Mouse (Mus musculus) ovary, postnatal 10 days (tissue): ENCODE measurements at regions not wholly inside any gene's neighbourhood (a gene's known extent, or its start where the extent isn't known, plus 50 kb on each side); places are given as distances from the start of the nearest gene placed in this dataset.
"Not testable (repeated sequence)": the region's sequence is repeated elsewhere in the genome, so short reads cannot be mapped to it uniquely, and the experiment has no call there.

Source experiments
- DNase-seq: peaks from one replicate; pipeline ENCODE4 v3.0.0; 2022; ENCODE audit warnings: low spot score

DNA sequence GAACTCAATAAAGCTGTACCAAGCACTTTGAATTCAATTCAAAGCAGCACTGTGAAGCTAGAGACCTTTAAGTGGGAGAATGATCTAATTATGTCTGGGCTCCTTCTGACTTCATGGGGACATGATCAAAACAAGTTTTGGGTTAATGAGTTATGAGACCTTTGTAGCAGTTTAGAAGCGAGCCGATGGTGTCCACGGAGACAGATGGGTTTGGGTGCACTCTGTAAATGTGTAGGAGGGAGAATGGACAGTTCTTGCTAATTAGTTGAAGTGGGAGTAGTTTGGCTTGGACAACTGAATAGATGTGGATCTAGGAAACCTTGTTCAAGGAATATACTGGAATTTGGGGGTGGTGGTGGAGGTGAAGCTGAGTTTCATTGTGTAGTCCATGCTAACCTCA, 186.3 kb upstream of the Cldn34b3 start:
- DNase-seq, result no peak

DNA sequence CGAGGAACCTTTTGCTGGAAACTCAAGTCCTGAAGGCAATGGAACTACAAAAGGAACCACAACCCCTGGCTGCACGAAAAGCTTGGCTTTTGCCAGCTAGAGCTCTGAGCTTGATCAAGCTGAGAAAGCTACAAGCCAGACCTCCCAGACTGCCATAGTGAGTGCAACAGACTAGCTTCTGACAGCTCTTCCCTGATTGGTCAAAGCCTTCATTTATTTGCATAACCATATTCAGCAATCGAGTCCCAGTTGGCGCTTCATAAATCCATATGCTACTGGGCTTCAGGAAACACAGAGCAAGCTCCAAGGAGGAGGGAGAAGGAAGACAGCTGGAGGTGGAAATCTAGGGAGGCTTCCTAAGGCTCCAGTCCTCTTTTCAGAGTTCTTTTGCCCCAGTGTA, 181.4 kb upstream of the Cldn34b3 start:
- no peak for DNase-seq

DNA sequence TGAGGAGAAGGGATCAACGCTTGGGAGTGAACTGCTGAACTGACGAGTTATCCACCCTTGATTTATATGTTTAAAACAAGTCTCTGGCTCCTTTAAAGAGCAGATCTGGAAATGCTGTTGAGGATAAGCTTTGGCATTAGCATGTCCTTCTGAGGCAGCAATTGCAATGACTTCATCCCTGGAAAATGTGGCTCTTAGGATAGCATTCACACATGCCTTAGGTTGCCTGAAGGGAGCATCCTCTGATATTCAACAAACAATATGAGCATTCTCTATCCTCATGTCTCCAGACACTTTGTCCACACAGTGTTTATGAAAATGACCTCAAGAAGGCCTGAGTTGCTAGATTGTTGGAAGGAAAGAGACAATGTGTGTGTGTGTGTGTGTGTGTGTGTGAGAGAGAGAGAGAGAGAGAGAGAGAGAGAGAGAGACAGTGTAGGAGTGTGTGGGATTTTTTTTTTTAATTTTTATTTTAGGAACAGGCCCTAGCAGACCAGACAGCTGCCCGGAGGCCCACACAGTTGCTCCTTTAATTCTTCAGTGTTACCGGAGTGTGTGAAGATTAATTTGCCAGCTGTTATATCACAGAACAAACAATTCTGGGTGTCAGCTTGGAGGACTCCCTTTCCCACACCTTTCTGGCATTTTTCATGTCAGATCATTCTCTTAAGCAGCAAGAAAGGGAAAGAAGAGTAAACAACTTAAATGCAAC, 153.2 kb upstream of the Cldn34b3 start:
- DNase-seq, result no peak

DNA sequence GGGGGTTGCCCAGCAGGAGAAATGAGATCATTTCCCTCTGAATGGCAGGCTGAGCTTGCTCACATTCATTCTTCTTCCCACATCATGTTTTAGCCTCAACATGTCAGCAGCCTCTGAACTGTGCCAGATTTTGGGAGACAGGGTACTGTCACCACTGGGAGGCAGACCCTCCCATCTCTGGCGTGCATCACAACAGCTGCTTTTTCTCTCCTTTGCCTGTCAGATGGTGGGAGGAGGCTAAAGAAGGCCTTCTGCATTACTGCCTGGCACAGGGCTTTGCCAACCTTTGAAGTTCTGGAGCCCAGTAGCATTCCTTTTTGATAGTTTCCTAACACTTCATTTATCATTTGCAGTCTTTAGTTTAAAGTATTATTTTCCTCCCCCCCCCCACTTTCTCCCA, 148.0 kb upstream of the Cldn34b3 start:
- no peak for DNase-seq

- no peak for DNase-seq
These were observed 147.5 kb upstream of the Cldn34b3 start for GRCm38 (mm10) chrX:76116562-76116961.

DNA sequence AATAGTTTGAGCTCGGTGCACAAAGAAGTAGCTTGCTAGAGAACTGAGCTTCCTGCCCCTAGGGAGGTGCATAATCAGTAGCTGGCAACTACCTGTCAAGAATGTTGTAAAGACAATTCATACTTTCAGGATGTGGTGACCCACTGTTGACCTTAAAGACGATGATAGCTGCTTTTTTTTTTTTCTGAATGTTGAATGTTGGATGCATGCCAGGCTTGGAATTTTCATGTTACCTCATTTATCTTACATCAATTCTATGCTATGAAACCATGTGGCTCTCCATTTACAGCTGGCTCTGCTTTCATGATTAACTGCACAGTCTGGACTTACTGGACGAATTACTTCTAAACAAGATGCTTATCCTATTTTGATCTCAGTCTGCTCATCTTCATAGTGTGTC, 143.2 kb upstream of the Cldn34b3 start:
- no peak for DNase-seq

- DNase-seq, result no peak
These were observed 140.7 kb upstream of the Cldn34b3 start for GRCm38 (mm10) chrX:76123355-76123754.

DNA sequence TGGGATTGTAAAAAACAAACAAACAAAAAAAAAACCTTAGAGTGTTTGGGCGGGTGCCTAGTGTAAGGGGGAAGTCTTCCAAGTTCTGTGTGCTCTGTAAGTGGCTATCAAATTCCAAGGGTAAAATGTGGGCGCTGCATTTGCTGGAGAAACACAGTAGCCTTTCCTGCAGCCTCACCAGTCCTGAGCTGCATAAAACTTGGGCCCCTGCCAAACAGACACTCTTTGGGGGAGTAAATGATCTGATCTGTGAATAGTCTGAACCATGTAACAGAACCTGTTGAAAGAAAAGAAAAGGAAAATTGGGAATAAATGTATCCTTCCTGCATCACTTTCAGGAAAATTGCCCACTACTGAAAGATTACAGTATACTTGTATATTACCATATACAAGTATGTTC, 126.4 kb upstream of the Cldn34b3 start:
- DNase-seq, result no peak

DNA sequence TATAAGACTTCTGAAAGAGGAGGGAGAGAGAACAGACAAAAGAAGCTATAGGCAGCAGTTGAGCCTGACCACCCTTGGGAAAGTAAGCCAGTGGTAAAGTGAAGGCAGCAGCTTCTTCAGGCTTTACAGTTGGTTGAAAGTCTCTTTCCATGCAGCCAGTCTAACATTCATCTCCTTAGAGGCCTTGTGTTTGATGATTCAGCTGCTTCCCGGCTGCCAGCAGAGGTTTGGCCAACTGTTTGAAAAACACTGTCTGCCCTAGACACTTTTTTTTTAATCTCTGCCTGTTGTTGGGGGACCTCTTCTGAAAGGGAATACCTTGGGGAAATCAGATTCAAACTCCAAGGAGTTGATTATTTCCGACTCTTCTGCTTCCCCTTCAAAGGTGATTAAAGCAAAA, 123.1 kb upstream of the Cldn34b3 start:
- DNase-seq, result no peak

GRCm38 (mm10) chrX:76174806-76175205, 89.3 kb upstream of the Cldn34b3 start:
- DNase-seq, result not testable (repeated sequence)

DNA sequence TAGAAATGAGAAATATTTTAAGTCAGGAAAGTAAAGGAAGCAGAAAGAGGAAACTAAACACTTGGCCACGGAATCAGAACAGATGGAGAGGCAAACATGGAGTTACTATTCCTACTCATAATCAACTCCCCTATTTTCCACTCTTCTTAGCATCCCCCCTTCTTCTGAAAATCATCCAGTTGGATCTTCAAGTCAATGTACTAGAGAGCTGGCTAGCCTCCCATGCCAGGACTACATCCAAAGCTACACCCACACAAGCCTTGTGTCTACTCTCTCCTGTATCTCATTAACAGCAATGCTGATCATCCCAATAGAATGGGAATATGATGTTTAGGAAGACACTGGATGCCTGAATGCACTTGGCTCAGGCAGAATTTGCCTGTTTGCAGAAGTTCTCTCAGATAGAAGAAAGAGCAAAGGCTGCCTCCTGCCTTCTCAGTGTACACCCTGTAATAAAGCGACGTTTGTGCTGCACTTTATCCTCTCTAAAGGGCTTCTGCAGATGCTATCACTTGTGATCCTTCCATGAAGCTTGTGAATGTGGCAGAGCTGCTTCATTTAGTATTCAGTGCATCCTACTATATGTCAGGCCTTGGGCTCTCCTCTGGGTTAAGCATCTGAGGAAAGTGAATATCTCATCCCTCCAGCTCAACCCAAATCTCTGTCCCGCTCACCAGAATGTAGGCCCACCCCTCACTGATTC, 82.5 kb upstream of the Cldn34b3 start:
- DNase-seq, result no peak

GRCm38 (mm10) chrX:76200607-76201006, 63.5 kb upstream of the Cldn34b3 start:
- DNase-seq, result no peak

DNA sequence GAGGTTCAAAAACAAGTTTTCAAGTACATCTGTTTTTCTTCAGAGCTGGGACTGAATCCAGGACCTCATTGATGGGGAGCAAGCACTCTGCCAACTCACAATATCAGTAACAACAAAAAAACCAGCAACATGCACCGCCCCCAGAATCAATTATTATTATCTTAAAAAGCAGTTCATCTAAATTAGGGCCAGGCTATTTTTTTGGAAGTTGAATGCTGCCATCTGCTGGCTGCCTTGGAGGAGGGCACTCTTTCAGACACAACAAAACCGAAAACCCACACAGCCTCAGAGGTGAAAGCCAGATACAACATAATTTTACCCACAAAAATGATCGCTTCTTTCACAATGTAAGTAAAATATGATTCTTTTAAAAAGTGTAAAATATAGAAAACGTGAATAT, 62.7 kb upstream of the Cldn34b3 start:
- peak; percentile 1 for DNase-seq
